Mouse (Mus musculus): Measurements from ENCODE around the gene Mterf2. TPM values are rescaled to one million over a fixed set of nuclear protein-coding genes. Genes with fewer than 3 reads are reported as not detected.
A peak's percentile ranks its signal among the peaks of the same experiment; 100 is the strongest.

Gene Mterf2
- total RNA-seq, 1 experiment, result 10.8 TPM

DNA sequence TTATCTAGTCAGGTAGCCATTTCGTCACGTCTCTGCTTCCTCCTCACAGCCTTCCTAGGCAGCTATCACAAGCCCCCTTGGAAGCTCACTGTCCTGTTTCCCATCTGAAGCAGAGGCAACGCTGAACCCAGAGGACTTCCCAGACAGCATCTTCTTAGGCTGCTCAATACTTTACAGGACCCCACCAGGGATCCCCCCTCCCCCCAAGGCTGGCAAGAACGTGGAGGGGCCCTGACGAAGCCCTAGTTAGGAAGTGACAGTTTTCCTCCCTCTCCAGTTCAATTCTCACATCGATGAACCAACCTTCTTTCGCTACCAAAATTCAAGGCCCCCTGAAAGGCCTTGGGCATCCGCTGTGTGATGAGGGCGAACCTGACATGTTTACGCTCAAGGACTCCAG is 26.0 kb downstream of the Mterf2 start:
- H3K36me3 ChIP-seq (ENCODE audit: control insufficient read depth, insufficient read depth, low read length, poor library complexity, severe bottlenecking), result no peaks in the 10 kb centered on the region
- no peak for DNase-seq (ENCODE audit: low read depth, low spot score)
- H3K9me3 ChIP-seq (ENCODE audit: control insufficient read depth, insufficient read depth, low read depth, low read length), result no peaks in the 10 kb centered on the region
- peak overlapping the region; percentile 91 for H3K9ac ChIP-seq (ENCODE audit: insufficient read depth, low read depth, low read length, poor library complexity, severe bottlenecking)
- H3K27ac ChIP-seq (ENCODE audit: insufficient read depth, low read depth, low read length, poor library complexity, severe bottlenecking), result peak overlapping the region; percentile 69
- TF ChIP-seq CHD2 (IDR thresholded peaks at IDR 0.05; ENCODE audit: low read depth, low read length) (no peak), ZNF384 (IDR thresholded peaks at IDR 0.05; ENCODE audit: low read depth, low read length) (no peak), HCFC1 (IDR thresholded peaks at IDR 0.05; ENCODE audit: borderline replicate concordance, insufficient read depth, low read length) (no peak), ZC3H11A (IDR thresholded peaks at IDR 0.05; ENCODE audit: borderline replicate concordance, low read depth, low read length) (no peak), MAFK (IDR thresholded peaks at IDR 0.05; ENCODE audit: insufficient read depth, low read depth, low read length) (no peak)
- in situ Hi-C loops (cut with MboI; ENCODE audit: low sequenced_read_pairs in 2 of 2, unreplicated experiment in 2 of 2), result no loop called here
- H3K4me3 ChIP-seq (ENCODE audit: insufficient read depth in 1 of 2, low read depth in 1 of 2, low read length in 2 of 2, poor library complexity in 1 of 2, severe bottlenecking in 1 of 2), result peak overlapping the region; percentile 79 to 98
- peaks cover 0 to 7% of the 10 kb centered on the region in 2 experiments; a peak in 1 of 4 replicates for H3K4me1 ChIP-seq (ENCODE audit: control insufficient read depth in 2 of 2, insufficient read depth in 2 of 2, low read length in 2 of 2, poor library complexity in 1 of 2)

- in situ Hi-C loops (cut with MboI; ENCODE audit: low sequenced_read_pairs in 2 of 2, unreplicated experiment in 2 of 2), result no loop called here
- H3K27ac ChIP-seq (ENCODE audit: insufficient read depth, low read depth, low read length, poor library complexity, severe bottlenecking), result peak overlapping the region; percentile 98
- peaks cover 2% of the 10 kb centered on the region; the same call in 1 of the 2 replicates for H3K36me3 ChIP-seq (ENCODE audit: control insufficient read depth, insufficient read depth, low read length, poor library complexity, severe bottlenecking)
- H3K9me3 ChIP-seq (ENCODE audit: control insufficient read depth, insufficient read depth, low read depth, low read length), result no peaks in the 10 kb centered on the region
- 0 out of 2 replicates have a peak, but pooled peaks have one; percentile 14 for TF ChIP-seq MAFK (IDR thresholded peaks at IDR 0.05; ENCODE audit: insufficient read depth, low read depth, low read length)
- no peak for TF ChIP-seq CHD2 (IDR thresholded peaks at IDR 0.05; ENCODE audit: low read depth, low read length)
- TF ChIP-seq ZNF384 (IDR thresholded peaks at IDR 0.05; ENCODE audit: low read depth, low read length), result peak; percentile 90
- DNase-seq (ENCODE audit: low read depth, low spot score), result peak; percentile 63
- peaks cover 4 to 5% of the 10 kb centered on the region in 2 experiments; a peak in 3 of 4 replicates for H3K4me1 ChIP-seq (ENCODE audit: control insufficient read depth in 2 of 2, insufficient read depth in 2 of 2, low read length in 2 of 2, poor library complexity in 1 of 2)
- H3K9ac ChIP-seq (ENCODE audit: insufficient read depth, low read depth, low read length, poor library complexity, severe bottlenecking), result peak overlapping the region; percentile 22; the same call in 1 of the 2 replicates
- no peak overlapping the region for H3K4me3 ChIP-seq (ENCODE audit: insufficient read depth in 1 of 2, low read depth in 1 of 2, low read length in 2 of 2, poor library complexity in 1 of 2, severe bottlenecking in 1 of 2)
Measured at GRCm38 (mm10) chr10:85071605-85072152, 56.1 kb downstream of the Mterf2 start.

Other genes with a start within 250 kb of the Mterf2 start
- gene Ric8b, start 210.4 kb downstream of the Mterf2 start, total RNA-seq (2012; rRNA removed), result 17.2 TPM in 2 replicates
- gene Fhl4, start 25.5 kb downstream of the Mterf2 start, total RNA-seq (2012; rRNA removed), result 1.2 and 2.0 TPM in 2 replicates
- 13.5 and 20.5 TPM in 2 replicates for gene Tmem263, start 25.4 kb downstream of the Mterf2 start, total RNA-seq (2012; rRNA removed)
- gene Cry1, start 57.0 kb upstream of the Mterf2 start, total RNA-seq (2012; rRNA removed), result 21.2 and 23.4 TPM in 2 replicates

All from ES-E14 (cell line).